Mouse (Mus musculus) embryonic facial prominence, embryonic 13.5 days (tissue): ENCODE measurements at regions not wholly inside any gene's neighbourhood (a gene's known extent, or its start where the extent isn't known, plus 50 kb on each side); places are given as distances from the start of the nearest gene placed in this dataset.

Experiments
- ATAC-seq: fragments of 200-750 bp; cut with Nextera tagmentation; 2 replicates; pipeline ENCODE4 v1.8.0; 2017; ENCODE audit warnings: low read depth; ENCODE audit not compliant: insufficient number of reproducible peaks, insufficient read depth, low FRiP score, low TSS enrichment
- H3K27ac ChIP-seq: fragments of 300-500 bp; sonication (generic); 2 replicates; pipeline ENCODE4 v1.5.1; 2015; ENCODE audit warnings: moderate library complexity, mild to moderate bottlenecking, inconsistent platforms
- H3K27me3 ChIP-seq: fragments of 300-500 bp; sonication (generic); 2 replicates; pipeline ENCODE4 v1.6.1; 2015; ENCODE audit warnings: mild to moderate bottlenecking, inconsistent platforms
- H3K36me3 ChIP-seq: fragments of 300-500 bp; sonication (generic); 2 replicates; pipeline ENCODE4 v1.6.1; 2015; ENCODE audit warnings: mild to moderate bottlenecking, inconsistent platforms
- H3K4me1 ChIP-seq: fragments of 300-500 bp; sonication (generic); 2 replicates; pipeline ENCODE4 v1.6.1; 2015; ENCODE audit warnings: inconsistent platforms
- H3K4me2 ChIP-seq: fragments of 300-500 bp; sonication (generic); 2 replicates; pipeline ENCODE4 v1.6.1; 2015; ENCODE audit warnings: moderate library complexity, mild to moderate bottlenecking, inconsistent platforms
- H3K4me3 ChIP-seq: fragments of 300-500 bp; sonication (generic); 2 replicates; pipeline ENCODE4 v1.5.1; 2015; ENCODE audit warnings: mild to moderate bottlenecking, inconsistent platforms
- H3K9ac ChIP-seq: fragments of 300-500 bp; sonication (generic); 2 replicates; pipeline ENCODE4 v1.6.1; 2015; ENCODE audit warnings: mild to moderate bottlenecking, inconsistent platforms
- H3K9me3 ChIP-seq: fragments of 300-500 bp; sonication (generic); 2 replicates; pipeline ENCODE4 v1.6.1; 2016; ENCODE audit warnings: inconsistent platforms
- WGBS: fragments of 180-500 bp; shearing (Covaris S2); methylation state at CpG from one replicate; pipeline ENCODE4 v1.1.7; 2015; ENCODE audit warnings: mixed read lengths; 5-methylcytosine and 5-hydroxymethylcytosine counted together

DNA sequence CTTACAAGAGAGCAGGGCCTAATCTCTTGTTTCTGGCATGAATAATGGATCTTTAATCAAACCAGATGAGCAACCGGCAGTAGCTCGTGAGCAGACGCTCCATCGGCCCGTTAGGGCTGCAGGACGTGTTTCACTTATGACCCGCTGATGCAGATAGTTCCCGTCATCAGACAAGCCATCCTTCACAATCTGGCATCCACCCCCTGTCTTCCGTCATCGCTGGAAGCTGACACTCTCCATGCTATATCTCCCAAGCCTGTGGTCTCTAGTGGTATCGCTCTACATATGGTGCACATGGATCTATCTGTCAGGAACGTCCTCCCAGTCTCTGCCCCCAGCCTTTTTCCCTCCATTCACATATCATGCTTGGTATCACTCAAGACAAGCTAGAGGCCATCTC is 137.0 kb downstream of the Hlx start:
- Histone ChIP-seq H3K9me3 (no peaks in the 10 kb centered on the region), H3K4me2 (peak overlapping the region; percentile 1; the same call in 1 of the 2 replicates), H3K36me3 (no peaks in the 10 kb centered on the region), H3K27me3 (0 out of 2 replicates have a peak, but pooled peaks cover 3% of the 10 kb centered on the region), H3K27ac (no peak overlapping the region), H3K4me1 (peaks cover 8% of the 10 kb centered on the region), H3K4me3 (no peak overlapping the region), H3K9ac (no peak overlapping the region)
- ATAC-seq: no peak
- WGBS: 64% methylated on average over 12 of the region's 12 CpGs

DNA sequence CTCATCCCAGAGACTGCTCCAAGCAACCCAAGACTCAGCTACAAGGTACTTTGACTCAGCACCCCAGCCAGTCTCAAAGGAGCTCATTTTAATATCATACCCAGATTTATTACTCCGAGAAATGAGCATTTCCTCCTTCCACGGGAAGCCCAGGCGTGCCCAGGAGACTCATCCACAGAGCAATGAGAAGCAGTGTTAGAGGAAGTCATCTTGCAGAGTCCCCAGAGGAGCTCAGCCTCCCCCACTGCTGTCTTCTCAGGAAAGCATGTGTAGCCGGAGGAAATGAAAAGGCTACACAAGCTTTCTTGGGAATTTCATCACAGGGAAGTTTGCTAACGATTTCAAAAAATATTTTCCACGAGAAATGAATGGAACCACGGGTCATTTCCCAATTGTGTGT is 141.8 kb downstream of the Hlx start:
- 60% methylated on average over 7 of the region's 7 CpGs for WGBS
- Histone ChIP-seq H3K4me2 (no peak overlapping the region), H3K9ac (no peak overlapping the region), H3K4me1 (peaks cover 8% of the 10 kb centered on the region), H3K4me3 (no peak overlapping the region), H3K27ac (no peak overlapping the region), H3K36me3 (no peaks in the 10 kb centered on the region), H3K9me3 (no peaks in the 10 kb centered on the region), H3K27me3 (0 out of 2 replicates have a peak, but pooled peaks cover 3% of the 10 kb centered on the region)
- no peak for ATAC-seq

DNA sequence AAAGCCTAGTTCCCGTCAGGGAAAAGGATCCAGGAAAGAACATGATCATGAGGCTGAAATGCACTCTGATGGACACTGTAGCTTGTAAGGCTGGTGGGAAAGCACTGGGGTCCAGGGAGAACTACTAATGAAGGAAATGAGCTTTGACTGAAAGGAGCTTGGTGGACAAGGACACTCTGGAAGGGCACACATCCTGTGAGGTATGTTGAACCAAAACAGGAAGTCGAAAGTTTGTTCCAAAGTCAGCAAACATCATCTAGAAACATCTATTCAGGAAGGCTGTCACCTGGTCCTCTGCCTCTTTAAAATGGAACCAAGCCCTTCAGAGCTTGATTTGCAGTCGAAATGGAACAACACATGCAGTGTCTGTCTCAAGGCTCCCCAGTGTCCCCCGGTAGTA is 143.1 kb downstream of the Hlx start:
- Histone ChIP-seq H3K27me3 (0 out of 2 replicates have a peak, but pooled peaks cover 3% of the 10 kb centered on the region), H3K9ac (no peak overlapping the region), H3K4me3 (no peak overlapping the region), H3K27ac (no peak overlapping the region), H3K9me3 (no peaks in the 10 kb centered on the region), H3K36me3 (no peaks in the 10 kb centered on the region), H3K4me1 (peaks cover 2% of the 10 kb centered on the region; the same call in 1 of the 2 replicates), H3K4me2 (no peak overlapping the region)
- ATAC-seq: no peak
- WGBS: 80% methylated on average over 4 of the region's 4 CpGs

DNA sequence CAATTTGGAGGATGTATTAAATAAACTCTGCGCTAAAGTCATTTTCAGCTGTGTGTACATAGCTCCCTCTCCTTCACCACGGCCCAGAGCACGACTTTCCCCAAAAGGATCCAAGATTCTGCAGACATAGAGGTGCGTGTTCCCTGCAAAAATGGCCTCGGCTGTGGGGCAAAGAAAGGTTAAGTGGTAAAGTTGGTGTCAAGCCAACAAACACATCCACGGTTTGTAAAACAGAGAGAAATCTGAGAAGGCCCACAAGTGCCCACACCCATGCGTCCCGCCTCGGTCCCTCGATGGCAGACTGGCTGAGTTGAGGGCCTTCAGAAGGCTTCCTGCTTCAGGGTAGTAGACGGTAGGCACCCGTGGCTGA is 147.9 kb downstream of the Hlx start:
- no peak overlapping the region for H3K4me3 ChIP-seq
- peaks cover 2% of the 10 kb centered on the region; the same call in 1 of the 2 replicates for H3K4me1 ChIP-seq
- WGBS: 71% methylated on average over 12 of the region's 12 CpGs
- H3K36me3 ChIP-seq: no peaks in the 10 kb centered on the region
- no peak overlapping the region for H3K9ac ChIP-seq
- no peak overlapping the region for H3K4me2 ChIP-seq
- no peaks in the 10 kb centered on the region for H3K27me3 ChIP-seq
- H3K9me3 ChIP-seq: no peaks in the 10 kb centered on the region
- ATAC-seq: no peak
- no peak overlapping the region for H3K27ac ChIP-seq

DNA sequence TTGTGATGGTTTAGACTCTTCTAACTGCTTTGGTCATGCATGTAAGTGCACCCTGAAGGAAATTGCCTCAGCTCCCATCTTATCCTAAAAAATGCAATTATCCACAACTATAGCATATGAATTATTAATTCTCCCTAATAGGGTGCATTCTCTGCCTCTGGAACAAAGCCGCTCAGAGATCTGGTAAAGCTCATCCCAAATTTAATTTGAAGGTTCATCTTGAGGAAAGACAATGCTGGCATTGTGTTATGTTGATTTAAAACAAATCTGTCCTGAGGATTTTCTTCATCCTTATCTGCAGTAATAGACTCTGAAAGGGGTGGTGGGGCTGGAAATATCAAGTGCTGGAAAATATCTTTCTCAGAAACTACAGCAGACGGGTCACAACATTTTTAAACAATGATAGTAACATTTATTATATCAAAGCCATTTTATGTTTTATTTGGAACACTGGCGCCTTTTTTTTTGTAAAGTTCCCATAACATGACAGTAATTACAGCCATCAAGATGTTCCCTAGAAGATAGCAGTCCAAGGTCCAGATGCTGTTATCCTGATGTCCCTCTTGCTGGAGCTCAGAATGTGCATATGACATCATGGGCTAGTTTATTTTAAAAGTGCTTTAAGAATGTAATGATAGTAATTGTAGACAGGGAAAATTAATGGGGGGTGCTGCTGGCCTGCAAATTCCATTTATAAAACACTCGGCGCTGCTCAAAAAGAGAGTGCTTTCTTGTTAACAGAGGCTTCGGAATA is 148.5 kb downstream of the Hlx start:
- Histone ChIP-seq H3K27me3 (no peaks in the 10 kb centered on the region), H3K4me2 (no peak overlapping the region), H3K4me1 (peaks cover 2% of the 10 kb centered on the region; the same call in 1 of the 2 replicates), H3K9me3 (no peaks in the 10 kb centered on the region), H3K9ac (no peak overlapping the region), H3K4me3 (no peak overlapping the region), H3K27ac (no peak overlapping the region), H3K36me3 (no peaks in the 10 kb centered on the region)
- WGBS: 76% methylated on average over 6 of the region's 6 CpGs
- no peak for ATAC-seq

DNA sequence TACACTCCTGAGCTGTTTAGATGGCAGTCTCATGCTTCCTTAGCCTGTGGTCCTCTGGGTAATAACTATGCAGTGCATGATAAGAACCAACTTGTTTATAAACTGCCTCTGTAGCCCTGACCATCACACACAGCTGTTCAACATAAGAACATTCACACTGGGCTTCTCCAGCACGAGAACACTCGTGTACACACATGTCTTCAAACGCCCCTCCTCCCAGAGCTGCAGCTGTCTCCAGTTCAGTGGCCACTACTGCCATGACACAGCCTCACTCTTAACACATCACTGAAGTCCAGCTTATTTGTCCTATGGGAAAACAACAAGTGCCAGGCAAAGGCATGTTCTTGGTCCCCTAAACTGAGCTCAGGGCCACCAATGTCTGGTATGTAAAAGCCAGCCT is 152.9 kb downstream of the Hlx start:
- WGBS: 80% methylated on average over 3 of the region's 3 CpGs
- Histone ChIP-seq H3K27me3 (no peaks in the 10 kb centered on the region; the same call in 1 of the 2 replicates), H3K36me3 (no peaks in the 10 kb centered on the region), H3K9ac (no peak overlapping the region), H3K4me2 (no peak overlapping the region), H3K4me1 (peaks cover under 1% of the 10 kb centered on the region; the same call in 1 of the 2 replicates), H3K27ac (no peak overlapping the region), H3K9me3 (no peaks in the 10 kb centered on the region), H3K4me3 (no peak overlapping the region)
- no peak for ATAC-seq

DNA sequence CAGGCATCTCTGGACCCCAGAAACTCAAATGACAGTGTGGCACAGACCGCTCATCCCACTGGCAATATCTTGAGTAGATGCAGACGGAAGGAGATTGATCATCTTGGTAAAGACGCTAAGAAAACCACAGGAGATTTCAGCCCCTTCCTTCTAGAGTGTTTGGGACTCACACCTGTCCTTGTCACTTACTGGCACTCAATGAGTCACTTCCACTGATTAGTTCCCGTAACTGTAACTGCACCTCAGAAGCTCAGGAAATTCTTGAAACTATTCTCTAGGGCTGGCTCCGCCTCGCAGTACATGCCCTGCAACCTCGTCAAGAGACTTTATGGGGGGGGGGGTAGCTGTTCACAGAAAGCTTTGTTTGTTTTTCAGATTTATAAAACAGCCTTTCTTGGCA is 155.9 kb downstream of the Hlx start:
- ATAC-seq: no peak
- WGBS: 76% methylated on average over 7 of the region's 7 CpGs
- no peak overlapping the region for H3K9ac ChIP-seq
- H3K4me1 ChIP-seq: 0 out of 2 replicates have a peak, but pooled peaks cover 3% of the 10 kb centered on the region
- H3K4me2 ChIP-seq: no peak overlapping the region
- no peak overlapping the region for H3K27ac ChIP-seq
- H3K4me3 ChIP-seq: no peak overlapping the region
- H3K27me3 ChIP-seq: no peaks in the 10 kb centered on the region; the same call in 1 of the 2 replicates
- no peaks in the 10 kb centered on the region for H3K9me3 ChIP-seq
- no peaks in the 10 kb centered on the region for H3K36me3 ChIP-seq

DNA sequence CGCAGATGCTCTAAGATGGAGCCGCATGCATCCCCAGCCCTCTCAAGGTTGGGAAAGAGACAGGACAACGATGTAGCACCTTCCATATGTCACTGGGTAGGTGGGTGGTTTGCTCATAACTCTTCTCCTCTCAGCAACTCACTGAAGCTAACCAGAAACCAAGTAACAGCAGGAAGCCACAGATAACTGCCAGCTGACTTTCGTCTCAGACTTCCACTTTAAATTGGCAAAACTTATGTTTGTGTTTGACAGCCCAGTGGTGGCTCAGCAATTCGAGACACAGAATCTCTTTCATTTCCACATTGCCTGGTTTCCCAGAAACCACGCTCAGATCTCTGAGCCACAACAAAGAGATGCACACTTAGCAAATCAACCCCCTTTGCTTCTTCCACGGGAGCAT is 159.1 kb downstream of the Hlx start:
- Histone ChIP-seq H3K4me2 (no peak overlapping the region), H3K4me1 (0 out of 2 replicates have a peak, but pooled peaks cover 3% of the 10 kb centered on the region), H3K27ac (no peak overlapping the region), H3K27me3 (no peaks in the 10 kb centered on the region; the same call in 1 of the 2 replicates), H3K9me3 (no peaks in the 10 kb centered on the region), H3K4me3 (no peak overlapping the region), H3K36me3 (no peaks in the 10 kb centered on the region), H3K9ac (no peak overlapping the region)
- no peak for ATAC-seq
- WGBS: 53% methylated on average over 7 of the region's 7 CpGs

DNA sequence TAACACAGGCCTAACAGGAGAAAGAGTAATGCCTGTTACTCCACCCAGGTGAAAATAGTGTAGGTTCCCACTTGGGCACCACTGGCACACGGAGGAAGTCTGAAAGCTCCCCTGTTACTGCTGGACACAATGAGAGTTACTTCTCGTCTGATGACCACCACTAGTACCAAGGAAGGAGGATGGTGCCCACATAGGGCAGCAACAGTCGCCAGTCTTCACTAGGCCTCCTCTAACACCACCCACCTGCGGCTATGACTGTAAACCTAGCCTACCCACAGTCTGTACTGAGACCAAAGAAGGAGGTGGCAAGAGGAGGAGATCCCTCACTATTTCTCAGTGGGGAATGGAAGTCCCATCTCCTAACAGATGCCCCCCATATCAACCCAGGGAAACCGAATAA is 161.7 kb downstream of the Hlx start:
- ATAC-seq: no peak
- H3K27ac ChIP-seq: no peak overlapping the region
- no peak overlapping the region for H3K4me2 ChIP-seq
- 0 out of 2 replicates have a peak, but pooled peaks cover 3% of the 10 kb centered on the region for H3K4me1 ChIP-seq
- no peaks in the 10 kb centered on the region for H3K36me3 ChIP-seq
- H3K27me3 ChIP-seq: no peaks in the 10 kb centered on the region
- WGBS: 81% methylated on average over 5 of the region's 5 CpGs
- H3K9me3 ChIP-seq: no peaks in the 10 kb centered on the region
- no peak overlapping the region for H3K4me3 ChIP-seq
- no peak overlapping the region for H3K9ac ChIP-seq

DNA sequence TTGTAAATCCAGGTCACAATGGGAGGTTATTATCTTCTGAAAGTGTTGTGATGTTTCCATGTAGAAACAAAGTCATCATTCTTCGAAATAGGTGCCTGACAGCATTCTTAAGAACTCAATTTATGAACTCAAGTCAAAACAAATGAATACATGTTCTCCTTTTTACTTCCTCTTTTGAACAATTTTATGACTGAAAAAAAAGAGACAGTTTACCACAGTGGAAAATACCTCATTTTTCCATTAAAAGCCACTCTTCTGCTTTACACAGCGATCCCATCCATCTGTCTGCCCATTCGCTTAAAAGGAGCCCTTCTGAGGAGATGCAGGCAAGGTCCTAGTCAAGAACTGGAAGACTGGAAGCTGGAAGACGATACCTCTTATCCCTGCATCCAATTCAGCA is 169.5 kb downstream of the Hlx start:
- WGBS: 88% methylated on average over 4 of the region's 4 CpGs
- Histone ChIP-seq H3K27ac (no peak overlapping the region), H3K36me3 (no peaks in the 10 kb centered on the region), H3K27me3 (no peaks in the 10 kb centered on the region; the same call in 1 of the 2 replicates), H3K9me3 (no peaks in the 10 kb centered on the region), H3K4me3 (no peak overlapping the region), H3K4me2 (no peak overlapping the region), H3K9ac (no peak overlapping the region), H3K4me1 (no peaks in the 10 kb centered on the region)
- no peak for ATAC-seq

DNA sequence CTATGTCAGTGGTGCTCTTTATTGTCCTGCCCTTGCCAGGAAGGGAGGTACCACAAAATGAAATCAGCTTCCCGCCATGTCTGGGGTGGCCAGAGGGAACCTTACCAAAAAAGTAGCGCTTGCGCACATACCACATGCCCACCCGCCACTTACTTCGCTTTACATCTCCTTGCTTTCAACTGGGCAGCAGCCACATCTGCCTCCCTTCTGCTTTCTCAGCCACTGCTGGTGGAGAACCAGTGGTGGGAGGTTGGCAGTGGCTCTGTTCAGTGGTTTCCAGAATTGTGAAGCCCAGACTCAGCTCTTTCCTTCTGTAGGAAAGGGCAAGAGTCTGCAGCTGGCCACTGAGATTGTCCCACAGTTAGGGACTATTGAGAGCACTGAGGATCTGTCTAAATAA is 170.2 kb downstream of the Hlx start:
- no peaks in the 10 kb centered on the region for H3K36me3 ChIP-seq
- no peak overlapping the region for H3K27ac ChIP-seq
- no peak overlapping the region for H3K4me2 ChIP-seq
- no peak overlapping the region for H3K4me3 ChIP-seq
- WGBS: 90% methylated on average over 5 of the region's 5 CpGs
- no peak for ATAC-seq
- no peak overlapping the region for H3K9ac ChIP-seq
- no peaks in the 10 kb centered on the region for H3K4me1 ChIP-seq
- no peaks in the 10 kb centered on the region; the same call in 1 of the 2 replicates for H3K27me3 ChIP-seq
- H3K9me3 ChIP-seq: no peaks in the 10 kb centered on the region

DNA sequence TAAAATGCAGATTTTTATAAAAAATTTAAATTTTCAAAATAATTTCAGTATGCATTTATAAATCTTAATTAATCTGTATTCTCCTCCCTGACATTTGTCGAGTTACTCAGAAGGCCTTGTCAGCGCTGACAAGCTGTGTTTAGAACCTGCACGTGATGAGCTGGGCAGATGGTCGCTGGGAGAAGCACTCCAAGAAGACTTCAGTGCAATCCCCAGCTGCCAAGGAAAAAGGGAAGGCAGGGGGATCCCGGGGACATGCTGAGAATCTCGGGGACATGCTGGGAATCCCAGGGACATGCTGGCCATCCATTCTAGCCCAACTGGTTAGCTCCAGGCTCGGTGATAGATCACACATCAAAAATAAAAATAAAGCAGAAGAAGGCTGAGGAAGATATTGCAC is 172.9 kb downstream of the Hlx start:
- Histone ChIP-seq H3K27me3 (no peaks in the 10 kb centered on the region; the same call in 1 of the 2 replicates), H3K9me3 (no peaks in the 10 kb centered on the region)

More for the DNA sequence above, 172.9 kb downstream of the Hlx start:
- Histone ChIP-seq H3K4me2 (no peak overlapping the region), H3K4me3 (no peak overlapping the region), H3K4me1 (no peaks in the 10 kb centered on the region), H3K36me3 (no peaks in the 10 kb centered on the region), H3K9ac (no peak overlapping the region), H3K27ac (no peak overlapping the region)
- no peak for ATAC-seq
- 76% methylated on average over 7 of the region's 7 CpGs for whole genome bisulfite sequencing
